Mouse (Mus musculus) heart, postnatal 0 days (tissue): ENCODE data around the gene Dock4. TPM values are rescaled to one million over a fixed set of nuclear protein-coding genes. Genes with fewer than 3 reads are reported as not detected.
A peak's percentile ranks its signal among the peaks of the same experiment; 100 is the strongest.

Source experiments
- ATAC-seq: fragments of 200-750 bp; cut with Nextera tagmentation; 2 replicates; pipeline ENCODE4 v1.8.0; 2017; ENCODE audit warnings: low read depth, moderate number of reproducible peaks, moderate library complexity; ENCODE audit not compliant: insufficient read depth
- DNase-seq: peaks from one replicate; pipeline ENCODE4 v3.0.0-alpha.2; 2016; ENCODE audit warnings: low spot score
- H3K27ac ChIP-seq: fragments of 300-500 bp; sonication (generic); 2 replicates; pipeline ENCODE4 v1.5.1; 2014; ENCODE audit warnings: low read depth, mild to moderate bottlenecking
- H3K27me3 ChIP-seq: fragments of 300-500 bp; sonication (generic); 2 replicates; pipeline ENCODE4 v1.6.1; 2014; ENCODE audit warnings: low read length, mixed read lengths; ENCODE audit not compliant: control insufficient read depth, insufficient read depth
- H3K36me3 ChIP-seq: fragments of 300-500 bp; sonication (generic); replicated peaks from 2 replicates; pipeline ENCODE4 v1.6.1; 2014; ENCODE audit warnings: low read length, mixed read lengths; ENCODE audit not compliant: control insufficient read depth, insufficient read depth
- H3K4me1 ChIP-seq: fragments of 300-500 bp; sonication (generic); 2 replicates; pipeline ENCODE4 v1.6.1; 2014; ENCODE audit warnings: antibody characterized with exemption; ENCODE audit not compliant: control insufficient read depth, insufficient read depth
- H3K4me2 ChIP-seq: fragments of 300-500 bp; sonication (generic); 2 replicates; pipeline ENCODE4 v1.6.1; 2014; ENCODE audit warnings: low read depth, mild to moderate bottlenecking, low read length, moderate library complexity
- H3K4me3 ChIP-seq: fragments of 300-500 bp; sonication (generic); 2 replicates; pipeline ENCODE4 v1.5.1; 2014; ENCODE audit warnings: low read depth, low read length
- H3K9ac ChIP-seq: fragments of 300-500 bp; sonication (generic); replicated peaks from 2 replicates; pipeline ENCODE4 v1.6.1; 2014; ENCODE audit warnings: low read depth, low read length, mixed read lengths
- H3K9me3 ChIP-seq: fragments of 300-500 bp; sonication (generic); replicated peaks from 2 replicates; pipeline ENCODE4 v1.6.1; 2016; ENCODE audit warnings: low read length; ENCODE audit not compliant: control insufficient read depth
- CTCF ChIP-seq: IDR thresholded peaks from 2 replicates; pipeline ENCODE4 v1.5.1; 2016; ENCODE audit warnings: antibody characterized with exemption, control low read depth, low read depth
- EP300 ChIP-seq: IDR thresholded peaks from 2 replicates; pipeline ENCODE4 v1.6.1; 2016; ENCODE audit warnings: antibody characterized with exemption, low read depth
- WGBS: fragments of 180-500 bp; shearing (Covaris S2); extraction: QIAGEN DNeasy Blood & Tissue Kit; methylation state at CpG from one replicate; pipeline ENCODE4 v1.1.7; 2014; 5-methylcytosine and 5-hydroxymethylcytosine counted together
- polyA plus RNA-seq: library from polyadenylated mRNA; unstranded; fragments of >200 nt; fragmentation: Nextera tagmentation; extraction: Ambion mirVana; gene quantifications from 2 replicates; pipeline ENCODE4 v1.2.1, GENCODE M21; 2015
- total RNA-seq: library from RNA; depleted of rRNA; stranded (reverse); fragments of >200 nt; gene quantifications from 2 replicates; pipeline ENCODE4 v1.2.3, GENCODE M21; 2014; ENCODE audit warnings: low replicate concordance

Gene Dock4
- total and polyA plus RNA-seq, 2 experiments from 2014 or later: 4.2 to 9.2 TPM

DNA sequence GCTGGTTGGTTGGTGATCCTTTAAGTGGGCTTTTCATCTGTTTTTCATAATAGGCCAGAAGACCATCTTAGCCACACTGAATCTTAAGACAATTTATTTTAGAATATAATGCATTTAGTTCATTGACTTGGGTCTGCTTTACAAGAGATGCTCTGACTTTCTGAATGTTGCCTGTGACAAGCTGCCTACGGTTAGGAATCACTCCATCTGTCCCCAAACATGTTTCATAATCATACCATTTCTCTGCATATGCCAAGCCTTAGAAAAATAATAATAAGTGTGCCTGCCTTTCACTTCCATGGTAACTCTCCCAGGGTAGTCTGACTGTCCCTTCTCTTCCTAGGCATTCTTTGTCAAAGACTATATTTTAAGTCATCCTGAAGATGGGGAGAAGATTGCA, 383.5 kb downstream of the Dock4 start:
- Histone ChIP-seq H3K27ac (no peak overlapping the region), H3K27me3 (no peaks in the 10 kb centered on the region), H3K9ac (no peak overlapping the region), H3K4me3 (no peak overlapping the region), H3K36me3 (0 out of 2 replicates have a peak, but pooled peaks cover 16% of the 10 kb centered on the region), H3K4me2 (no peak overlapping the region), H3K9me3 (no peaks in the 10 kb centered on the region), H3K4me1 (no peaks in the 10 kb centered on the region)
- DNase-seq (no peak), ATAC-seq (no peak)
- TF ChIP-seq EP300: no peak
- no peak for TF ChIP-seq CTCF
- WGBS: 96% methylated on average over 1 of the region's 1 CpGs

DNA sequence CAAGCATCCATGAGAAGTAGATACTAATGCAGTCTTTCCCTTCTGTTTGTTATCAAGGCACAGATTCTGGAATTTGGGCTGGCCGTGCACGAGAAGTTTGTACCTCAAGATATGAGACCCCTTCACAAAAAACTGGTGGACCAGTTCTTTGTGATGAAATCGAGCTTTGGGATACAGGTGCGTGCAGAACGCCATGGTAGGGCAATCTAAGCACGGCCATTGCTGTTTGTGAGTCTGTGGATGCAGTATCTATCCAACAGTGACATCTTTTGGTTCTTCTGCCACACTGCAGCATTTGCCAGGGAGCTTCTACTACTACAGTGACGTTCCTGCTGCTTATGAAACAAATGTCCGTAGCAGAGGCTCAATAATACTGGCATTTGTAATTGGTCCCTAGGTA, 386.4 kb downstream of the Dock4 start:
- TF ChIP-seq EP300 (no peak), CTCF (peak; percentile 56)

DNA sequence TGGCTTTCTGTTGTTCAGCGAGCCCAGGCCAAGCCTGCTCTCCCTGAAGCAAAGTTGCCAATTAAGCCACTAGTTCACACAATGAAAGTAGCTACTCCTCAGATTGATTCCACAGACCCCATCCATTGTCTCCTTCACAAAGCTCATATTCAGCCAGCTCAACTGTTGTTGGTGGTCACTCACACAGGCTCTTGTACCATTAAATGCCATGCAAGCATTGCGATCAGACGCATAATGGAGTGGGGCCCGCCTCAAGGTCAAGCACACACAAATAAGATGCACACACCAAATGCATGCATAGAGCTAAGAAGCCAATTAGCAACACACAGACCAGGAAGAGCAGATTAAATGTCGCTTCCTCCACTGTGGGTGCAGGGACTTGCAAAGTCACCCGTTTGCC, 391.2 kb downstream of the Dock4 start:
- H3K9ac ChIP-seq: no peak overlapping the region

More for the DNA sequence above, 386.4 kb downstream of the Dock4 start:
- DNase-seq (peak; percentile 37), ATAC-seq (no peak)
- Histone ChIP-seq H3K27me3 (no peaks in the 10 kb centered on the region), H3K4me1 (no peaks in the 10 kb centered on the region), H3K27ac (no peak overlapping the region), H3K4me2 (no peak overlapping the region), H3K9ac (no peak overlapping the region), H3K4me3 (no peak overlapping the region), H3K9me3 (no peaks in the 10 kb centered on the region), H3K36me3 (0 out of 2 replicates have a peak, but pooled peaks cover 16% of the 10 kb centered on the region)
- WGBS: 61% methylated on average over 8 of the region's 8 CpGs

DNA sequence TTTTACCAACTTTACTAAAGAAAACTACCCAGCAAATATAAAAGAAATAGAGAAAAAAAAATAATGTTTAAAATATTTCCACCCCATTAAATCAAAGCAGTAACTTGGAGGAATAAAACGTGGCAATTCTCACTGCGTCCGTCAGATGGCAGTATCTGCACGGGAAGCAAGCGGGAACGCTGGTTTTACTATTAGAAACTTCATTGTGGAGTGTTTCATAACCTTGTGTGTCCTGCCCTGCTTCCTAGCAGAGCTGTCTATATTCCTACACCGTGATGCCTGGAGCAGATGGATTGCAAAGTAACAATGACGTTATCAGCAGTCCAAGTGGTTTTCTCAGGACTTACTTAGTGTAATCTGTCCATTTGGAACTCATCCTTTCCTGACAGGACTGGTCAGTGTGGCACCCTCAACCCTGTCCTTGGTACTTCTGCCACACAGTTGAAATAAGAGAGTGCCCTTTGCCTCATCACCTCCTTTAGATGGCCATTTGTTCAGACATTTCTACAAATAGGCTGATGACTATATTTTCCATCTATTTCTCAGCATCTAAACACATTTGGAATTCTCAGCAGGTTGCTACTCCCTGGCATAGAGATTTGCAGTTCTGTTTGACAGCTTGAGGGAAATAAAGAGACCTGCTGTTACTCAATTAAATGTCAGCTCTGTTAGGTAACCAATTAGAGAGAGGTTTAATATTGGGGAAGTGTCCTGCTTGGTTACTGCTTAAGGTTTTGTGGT, 392.0 kb downstream of the Dock4 start:
- TF ChIP-seq EP300 (no peak), CTCF (peak; percentile 89)
- Histone ChIP-seq H3K27ac (no peak overlapping the region), H3K9ac (no peak overlapping the region), H3K36me3 (0 out of 2 replicates have a peak, but pooled peaks cover 5% of the 10 kb centered on the region), H3K27me3 (no peaks in the 10 kb centered on the region), H3K4me3 (no peak overlapping the region), H3K4me1 (0 out of 2 replicates have a peak, but pooled peaks cover 6% of the 10 kb centered on the region), H3K9me3 (no peaks in the 10 kb centered on the region), H3K4me2 (no peak overlapping the region)
- ATAC-seq (peak; percentile 58; the same call in 1 of the 2 replicates), DNase-seq (peak; percentile 50)
- WGBS: 2% methylated on average over 8 of the region's 8 CpGs

More for the DNA sequence above, 391.2 kb downstream of the Dock4 start:
- no peak overlapping the region for H3K4me2 ChIP-seq
- no peaks in the 10 kb centered on the region for H3K9me3 ChIP-seq
- TF ChIP-seq EP300 (no peak), CTCF (no peak)
- ATAC-seq (no peak), DNase-seq (no peak)
- no peak overlapping the region for H3K4me3 ChIP-seq
- H3K36me3 ChIP-seq: 0 out of 2 replicates have a peak, but pooled peaks cover 9% of the 10 kb centered on the region
- no peak overlapping the region for H3K27ac ChIP-seq
- H3K4me1 ChIP-seq: 0 out of 2 replicates have a peak, but pooled peaks cover 6% of the 10 kb centered on the region
- 86% methylated on average over 6 of the region's 6 CpGs for WGBS
- no peaks in the 10 kb centered on the region for H3K27me3 ChIP-seq

DNA sequence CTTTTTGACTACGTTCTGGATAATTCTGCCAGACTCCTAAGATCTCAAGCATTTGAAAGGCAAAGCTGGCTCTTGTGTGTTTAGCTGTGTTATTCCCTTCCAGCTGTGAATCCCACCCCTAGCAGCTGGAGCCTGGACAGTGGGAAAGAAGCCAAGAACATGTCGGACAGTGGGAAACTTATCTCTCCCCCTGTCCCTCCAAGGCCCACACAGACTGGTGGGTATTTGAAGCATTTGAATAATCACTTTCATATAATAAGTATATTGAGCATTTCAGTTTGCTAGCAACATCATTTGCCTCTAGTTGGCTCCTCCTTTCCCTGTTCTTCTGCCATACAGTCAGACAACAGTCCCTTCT, 392.6 kb downstream of the Dock4 start:
- Histone ChIP-seq H3K27me3 (no peaks in the 10 kb centered on the region), H3K9ac (no peak overlapping the region), H3K36me3 (no peaks in the 10 kb centered on the region), H3K27ac (no peak overlapping the region), H3K4me2 (no peak overlapping the region), H3K4me1 (0 out of 2 replicates have a peak, but pooled peaks cover 6% of the 10 kb centered on the region), H3K9me3 (no peaks in the 10 kb centered on the region), H3K4me3 (no peak overlapping the region)
- 53% methylated on average over 2 of the region's 2 CpGs for WGBS
- TF ChIP-seq EP300 (no peak), CTCF (no peak)
- no peak for DNase-seq
- no peak for ATAC-seq
